Mouse (Mus musculus) urinary bladder, postnatal 36 days (tissue): ENCODE measurements around the gene Fgd2.
A peak's percentile ranks its signal among the peaks of the same experiment; 100 is the strongest.

Experiments used
- DNase-seq, 2 experiments: peaks; one replicate each; pipeline ENCODE4 v3.0.0; 2022; ENCODE audit warnings: low spot score in 2 of 2, mixed read lengths in 1 of 2

Fgd2 gene

DNA sequence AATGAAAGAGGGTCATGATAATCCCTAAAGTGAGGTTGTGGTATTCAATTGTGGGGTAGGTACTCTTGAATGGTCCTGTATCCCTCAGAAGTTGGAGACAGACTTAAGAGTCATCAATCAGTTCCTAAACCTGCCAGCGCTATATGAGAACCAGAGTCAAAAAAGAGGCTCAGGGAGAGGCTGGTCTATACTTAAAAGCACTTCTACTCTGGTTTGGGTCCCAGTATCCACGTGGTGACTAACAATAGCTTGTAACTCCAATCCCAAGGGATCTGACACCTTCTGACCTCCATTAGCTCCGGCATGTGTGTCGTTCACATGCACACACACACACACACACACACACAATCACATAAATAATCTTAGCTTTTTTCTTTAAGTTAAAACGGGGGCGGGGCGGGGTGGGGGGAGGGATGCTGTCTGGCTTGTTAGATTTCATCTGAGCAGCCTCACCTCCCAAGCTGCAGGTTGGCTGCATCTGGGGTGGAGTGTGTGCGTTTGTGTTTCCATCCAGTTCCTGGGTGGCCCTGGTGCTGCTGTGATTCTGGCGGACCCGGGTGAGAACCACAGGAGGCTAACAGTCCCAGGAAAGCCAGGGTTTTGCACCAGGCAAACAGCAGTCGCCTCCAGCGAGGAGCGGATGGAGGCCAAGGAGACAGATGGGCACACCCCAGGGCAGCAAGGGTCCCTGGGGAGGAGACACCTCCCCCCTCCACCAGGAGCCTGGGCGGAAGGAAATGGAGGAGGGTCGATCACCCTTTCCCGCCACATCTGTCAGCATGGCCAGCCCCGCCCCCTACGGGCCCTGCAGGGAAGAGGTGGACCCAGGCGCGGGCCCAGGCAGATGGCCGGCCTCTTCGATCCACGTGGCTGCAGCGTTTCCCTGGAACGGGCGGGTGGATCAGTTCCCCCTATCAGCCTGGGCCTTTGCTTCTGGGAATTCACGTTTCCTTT is 37.0 kb downstream of the Fgd2 start:
- peak; percentile 60 to 86 for DNase-seq

DNA sequence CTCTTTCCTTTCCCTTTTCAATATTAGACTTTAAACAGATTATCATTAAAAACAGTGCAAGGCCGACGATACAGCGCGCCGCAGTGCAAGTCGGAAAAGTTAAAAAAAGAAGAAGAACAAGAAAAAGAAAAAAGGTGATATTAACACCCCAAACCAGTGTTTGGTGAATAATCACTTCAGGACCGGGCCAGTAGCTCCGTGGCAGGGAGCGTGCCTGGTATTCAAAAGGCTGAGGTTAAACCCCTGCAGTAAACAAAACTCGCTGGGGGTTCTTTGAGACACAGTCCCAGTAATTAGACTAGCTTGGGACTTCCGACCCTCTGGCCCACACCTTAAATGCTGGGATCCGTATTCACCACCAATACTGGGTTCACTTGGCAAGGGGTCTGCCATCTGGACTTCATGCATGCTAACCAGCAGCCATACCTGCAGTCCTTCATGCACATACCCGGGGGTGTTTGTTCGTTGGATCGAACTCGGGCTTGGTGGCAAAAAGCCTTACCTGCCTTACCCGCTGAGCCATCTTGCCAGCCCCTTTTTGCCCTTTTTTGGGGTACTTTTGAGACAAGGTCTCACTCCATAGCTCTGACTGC is 37.8 kb downstream of the Fgd2 start:
- no peak for DNase-seq

DNA sequence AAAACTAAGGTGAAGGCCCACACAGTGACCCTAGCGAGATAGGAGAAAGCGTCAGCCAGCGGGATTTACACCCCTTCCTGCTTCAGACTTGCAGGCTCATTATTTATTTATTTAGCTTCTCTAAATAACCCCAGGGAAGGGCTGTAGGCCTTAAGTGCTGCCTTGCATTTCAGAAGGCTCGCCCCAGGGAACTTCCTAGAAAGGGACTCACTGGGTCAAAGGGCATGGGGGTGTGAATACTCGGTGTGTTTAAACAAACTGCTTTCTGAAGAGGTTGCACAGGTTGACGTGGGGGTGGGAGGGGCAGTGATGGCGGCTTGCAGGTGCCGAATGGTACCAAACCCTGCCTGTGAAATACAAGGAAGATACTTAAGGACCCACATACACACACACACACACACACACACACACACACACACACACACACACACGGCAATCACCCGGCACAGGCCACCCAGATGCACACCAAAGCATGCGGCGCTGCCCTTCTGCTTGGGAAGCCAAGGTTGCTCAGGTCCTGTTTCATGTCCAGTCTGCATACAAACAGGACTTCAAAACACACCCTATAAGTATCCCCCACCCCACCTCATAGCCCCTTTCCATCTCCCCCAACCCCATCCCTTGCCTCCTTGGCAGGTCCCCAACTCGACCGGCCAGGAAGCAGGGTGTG is 38.7 kb downstream of the Fgd2 start:
- DNase-seq, result no peak

DNA sequence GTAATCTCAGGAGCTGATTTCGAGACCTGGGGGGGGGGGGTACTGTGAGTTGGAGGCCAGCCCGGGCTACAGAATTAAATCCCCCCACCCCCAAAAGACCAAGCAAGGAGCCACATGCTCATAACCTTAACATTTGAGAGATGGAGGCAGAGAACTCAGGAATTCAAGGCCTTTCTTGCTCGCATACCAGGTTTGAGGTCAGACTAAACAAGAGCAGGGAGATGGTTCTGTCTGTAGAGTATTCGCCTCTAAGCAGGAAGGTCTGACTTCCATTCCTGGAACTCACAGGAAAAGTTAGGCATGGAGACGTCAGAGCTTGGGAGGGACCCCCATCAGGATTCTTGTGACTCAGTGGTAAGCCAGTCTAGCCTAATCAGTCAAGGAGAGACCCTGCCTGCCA is 39.3 kb downstream of the Fgd2 start:
- DNase-seq, result no peak

GRCm38 (mm10) chr17:29401741-29402268 is 41.1 kb downstream of the Fgd2 start:
- DNase-seq, result peak in 1 of 2 experiments; percentile 36

DNA sequence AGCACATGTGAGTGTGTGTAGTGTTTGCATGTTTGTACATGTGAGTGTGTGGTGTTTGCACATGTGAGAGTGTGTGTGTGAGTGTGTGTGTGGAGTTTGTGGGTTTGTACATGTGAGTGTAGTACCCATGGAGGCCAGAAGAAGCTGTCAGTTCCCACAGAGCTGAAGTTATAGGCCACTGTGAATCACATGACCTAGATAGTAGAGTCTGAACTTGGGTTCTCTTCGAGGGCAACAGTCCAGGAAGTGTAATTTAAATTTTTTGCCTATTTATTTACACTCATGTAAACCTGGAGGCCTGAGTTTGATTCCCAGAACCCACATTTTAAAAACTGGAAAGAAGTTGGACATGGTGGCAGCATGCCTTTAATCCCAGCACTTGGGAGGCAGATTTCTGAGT is 42.5 kb downstream of the Fgd2 start:
- DNase-seq, result no peak

GRCm38 (mm10) chr17:29405501-29405900 is 44.8 kb downstream of the Fgd2 start:
- no peak for DNase-seq

GRCm38 (mm10) chr17:29406077-29406476 is 45.4 kb downstream of the Fgd2 start:
- DNase-seq, result no peak

- no peak for DNase-seq
Observed at GRCm38 (mm10) chr17:29407405-29407804, 46.7 kb downstream of the Fgd2 start.

- no peak for DNase-seq
Observed at GRCm38 (mm10) chr17:29408364-29408763, 47.6 kb downstream of the Fgd2 start.

- no peak for DNase-seq
Observed at GRCm38 (mm10) chr17:29409800-29410343, 49.2 kb downstream of the Fgd2 start.

DNA sequence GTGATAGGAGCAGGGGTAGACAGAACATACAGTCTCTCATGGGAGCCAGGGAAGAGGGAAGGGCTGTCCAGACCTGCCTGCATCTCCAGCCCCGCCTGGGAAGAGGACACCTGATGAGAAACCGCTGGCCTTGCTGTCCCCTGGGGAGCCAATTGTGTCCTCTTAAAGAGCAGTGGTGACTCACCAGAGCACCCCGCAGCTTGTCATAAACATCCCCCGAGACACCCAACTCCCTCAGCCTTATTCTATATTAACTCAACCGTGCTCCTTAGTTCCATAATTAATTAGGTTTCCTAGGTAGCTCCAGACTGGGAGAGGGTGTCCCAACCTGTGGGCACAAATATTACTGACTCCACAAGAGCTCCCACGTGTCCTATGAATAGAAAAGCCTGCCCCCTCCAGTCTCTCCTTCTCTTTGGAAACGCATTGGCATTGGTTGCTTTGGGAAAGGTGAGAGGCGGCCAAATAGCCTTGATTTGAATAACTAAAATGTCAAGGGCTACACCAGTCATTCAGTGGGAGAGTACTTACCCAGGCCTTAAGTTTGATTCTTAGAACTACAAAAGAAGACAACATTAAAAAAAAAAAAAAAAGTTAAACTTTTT is 51.2 kb downstream of the Fgd2 start:
- no peak for DNase-seq

DNA sequence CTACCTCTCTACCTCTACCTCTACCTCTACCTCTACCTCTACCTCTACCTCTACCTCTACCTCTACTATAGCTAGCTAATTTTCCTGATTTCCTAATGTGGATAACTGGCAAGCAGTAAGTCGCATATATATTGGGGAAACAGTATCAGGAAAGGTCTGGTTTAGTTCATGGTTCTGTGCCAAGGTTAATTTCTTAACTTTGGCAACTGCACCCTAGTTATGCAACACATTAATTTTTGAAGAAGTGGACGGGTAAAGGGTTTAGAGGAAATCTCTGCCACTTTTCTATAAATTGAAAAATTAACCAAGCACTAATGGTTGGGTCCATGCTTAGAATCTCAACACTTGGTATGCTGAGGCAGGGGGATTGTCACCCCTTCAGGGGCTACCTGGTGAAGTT is 53.9 kb downstream of the Fgd2 start:
- DNase-seq, result no peak

GRCm38 (mm10) chr17:29415761-29416662 is 55.3 kb downstream of the Fgd2 start:
- DNase-seq, result peak in 1 of 2 experiments; percentile 36

DNA sequence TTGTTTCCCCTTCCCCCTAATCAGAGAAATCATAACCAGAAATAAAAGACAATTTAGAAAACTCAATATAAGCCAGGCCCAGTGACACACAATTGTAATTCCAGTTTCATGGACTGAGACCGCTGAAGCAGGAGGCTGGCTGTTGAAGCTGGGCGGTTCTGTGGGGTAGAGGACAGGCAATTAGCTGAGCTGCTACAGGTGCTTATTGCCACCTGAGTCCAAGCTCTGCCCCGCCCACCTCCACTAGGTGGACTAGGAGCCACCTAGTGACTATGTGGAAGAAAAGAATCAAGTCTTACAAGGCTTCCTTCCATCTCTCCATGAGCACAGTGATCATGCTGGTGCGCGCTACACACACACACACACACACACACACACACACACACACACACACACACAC is 56.0 kb downstream of the Fgd2 start:
- no peak for DNase-seq

DNA sequence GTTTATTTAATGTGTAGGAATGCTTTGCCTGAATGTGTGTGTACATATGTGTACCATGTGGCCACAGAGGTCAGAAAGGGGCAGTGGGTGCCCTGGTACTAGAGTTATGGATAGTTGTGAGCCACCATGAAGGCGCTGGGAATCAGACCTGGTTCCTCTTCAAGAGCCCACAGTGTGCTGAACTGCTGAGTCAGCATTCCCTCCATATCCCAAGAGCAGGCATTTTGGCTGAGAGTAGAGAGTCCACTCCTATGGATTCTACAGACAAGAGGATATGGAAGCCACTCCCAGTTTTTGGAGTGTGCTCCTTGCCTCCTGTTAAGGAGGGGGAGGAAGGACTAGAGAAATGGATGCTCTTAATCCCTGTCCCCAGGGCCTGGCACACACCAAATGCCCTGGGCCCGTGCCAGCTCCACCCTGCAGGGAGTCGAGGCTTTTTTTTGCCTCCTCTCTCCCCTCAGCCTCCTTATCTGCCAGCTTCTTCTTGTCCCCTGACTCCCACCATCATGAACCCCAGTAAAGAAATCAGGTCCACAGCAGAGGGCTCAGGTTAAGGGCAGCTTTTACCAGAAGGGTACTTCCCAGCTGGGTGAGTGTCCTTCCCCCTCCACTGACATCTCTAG is 58.2 kb downstream of the Fgd2 start:
- DNase-seq, result no peak

GRCm38 (mm10) chr17:29419976-29420739 is 59.4 kb downstream of the Fgd2 start:
- DNase-seq, result no peak

GRCm38 (mm10) chr17:29421319-29421718 is 60.6 kb downstream of the Fgd2 start:
- no peak for DNase-seq

- DNase-seq, result no peak
Observed at GRCm38 (mm10) chr17:29422337-29422736, 61.6 kb downstream of the Fgd2 start.
